Mouse (Mus musculus) hindbrain, embryonic 10.5 days (tissue): Measurements from ENCODE around the gene Fcrlb. TPM values are rescaled to one million over a fixed set of nuclear protein-coding genes. Genes with fewer than 3 reads are reported as not detected.

Source experiments
- DNase-seq: peaks from one replicate; pipeline ENCODE4 v3.0.0-alpha.2; 2017; ENCODE audit warnings: low spot score
- H3K27ac ChIP-seq: fragments of 300-500 bp; sonication (generic); 2 replicates; pipeline ENCODE4 v1.5.1; 2016; ENCODE audit warnings: mild to moderate bottlenecking, moderate library complexity
- H3K27me3 ChIP-seq: fragments of 300-500 bp; sonication (generic); 2 replicates; pipeline ENCODE4 v1.6.1; 2016; ENCODE audit warnings: mild to moderate bottlenecking; ENCODE audit not compliant: poor library complexity, insufficient read depth, severe bottlenecking
- H3K36me3 ChIP-seq: fragments of 300-500 bp; sonication (generic); 2 replicates; pipeline ENCODE4 v1.6.1; 2016; ENCODE audit warnings: mild to moderate bottlenecking, moderate library complexity
- H3K4me1 ChIP-seq: fragments of 300-500 bp; sonication (generic); replicated peaks from 2 replicates; pipeline ENCODE4 v1.6.1; 2016; ENCODE audit warnings: mild to moderate bottlenecking
- H3K4me3 ChIP-seq: fragments of 300-500 bp; sonication (generic); 2 replicates; pipeline ENCODE4 v1.5.1; 2016; ENCODE audit warnings: mild to moderate bottlenecking, moderate library complexity
- H3K9me3 ChIP-seq: fragments of 300-500 bp; sonication (generic); 2 replicates; pipeline ENCODE4 v1.6.1; 2016; ENCODE audit warnings: mild to moderate bottlenecking, moderate library complexity
- WGBS: fragments of 180-500 bp; shearing (Covaris S2); methylation state at CpG from one replicate; pipeline ENCODE4 v1.1.7; 2016; 5-methylcytosine and 5-hydroxymethylcytosine counted together
- polyA plus RNA-seq: library from polyadenylated mRNA; unstranded; fragments of >200 nt; fragmentation: Nextera tagmentation; extraction: Ambion mirVana; gene quantifications from 2 replicates; pipeline ENCODE4 v1.2.1, GENCODE M21; 2016

The Fcrlb gene
- polyA plus RNA-seq, 1 experiment from 2014 or later: not detected

DNA sequence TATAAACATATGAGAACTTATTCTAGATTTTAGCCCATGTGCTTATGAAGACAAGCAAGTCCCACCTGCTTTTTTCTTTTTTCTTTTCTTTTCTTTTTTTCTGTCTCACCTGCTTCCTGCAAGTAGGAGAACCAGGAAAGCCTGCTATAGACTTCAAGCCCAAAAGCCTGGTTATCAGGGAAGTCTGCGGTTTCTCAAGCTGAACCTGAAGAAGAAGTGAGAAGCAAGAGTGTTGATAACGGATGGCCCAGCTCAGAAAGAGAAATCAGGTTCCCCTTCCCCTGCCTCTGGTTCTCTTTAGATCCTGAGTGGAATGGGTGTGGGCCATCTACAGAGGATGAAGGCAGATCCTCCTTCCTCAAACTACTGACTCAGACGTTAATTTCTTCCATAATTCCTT lies 19.3 kb upstream of the Fcrlb start:
- Histone ChIP-seq H3K27ac (no peak overlapping the region), H3K4me1 (no peaks in the 10 kb centered on the region), H3K36me3 (no peaks in the 10 kb centered on the region), H3K27me3 (no peaks in the 10 kb centered on the region), H3K4me3 (no peak overlapping the region), H3K9me3 (no peaks in the 10 kb centered on the region)
- DNase-seq: no peak
- 89% methylated on average over 3 of the region's 3 CpGs for WGBS

GRCm38 (mm10) chr1:170929245-170929644 lies 16.5 kb upstream of the Fcrlb start:
- H3K4me1 ChIP-seq: no peaks in the 10 kb centered on the region
- no peak for DNase-seq
- H3K36me3 ChIP-seq: no peaks in the 10 kb centered on the region
- H3K27ac ChIP-seq: no peak overlapping the region
- H3K4me3 ChIP-seq: no peak overlapping the region
- H3K9me3 ChIP-seq: no peaks in the 10 kb centered on the region
- H3K27me3 ChIP-seq: no peaks in the 10 kb centered on the region
- 89% methylated on average over 4 of the region's 4 CpGs for WGBS

DNA sequence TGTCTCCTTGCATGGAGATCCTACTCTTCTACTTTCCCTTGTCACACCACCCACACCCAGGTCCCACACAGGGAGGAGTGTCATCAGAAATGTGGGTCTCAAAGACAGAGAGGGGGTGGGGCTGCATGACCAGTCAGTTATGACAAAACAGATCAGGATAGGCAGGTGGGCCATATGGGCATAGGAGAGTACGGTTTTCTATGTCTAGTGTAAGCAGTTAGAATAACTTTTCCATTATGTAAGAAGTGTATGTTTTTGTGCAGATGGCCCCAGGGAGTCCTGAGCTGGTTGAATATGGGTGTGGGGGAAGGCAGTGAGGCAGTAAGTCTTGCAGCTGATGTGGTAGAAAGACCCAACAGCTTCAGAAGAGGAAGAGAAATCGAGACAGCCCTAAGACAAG lies 15.7 kb upstream of the Fcrlb start:
- DNase-seq: no peak
- WGBS: 79% methylated on average over 2 of the region's 2 CpGs
- Histone ChIP-seq H3K9me3 (no peaks in the 10 kb centered on the region), H3K4me3 (no peak overlapping the region), H3K36me3 (no peaks in the 10 kb centered on the region), H3K27ac (no peak overlapping the region), H3K27me3 (no peaks in the 10 kb centered on the region), H3K4me1 (no peaks in the 10 kb centered on the region)

DNA sequence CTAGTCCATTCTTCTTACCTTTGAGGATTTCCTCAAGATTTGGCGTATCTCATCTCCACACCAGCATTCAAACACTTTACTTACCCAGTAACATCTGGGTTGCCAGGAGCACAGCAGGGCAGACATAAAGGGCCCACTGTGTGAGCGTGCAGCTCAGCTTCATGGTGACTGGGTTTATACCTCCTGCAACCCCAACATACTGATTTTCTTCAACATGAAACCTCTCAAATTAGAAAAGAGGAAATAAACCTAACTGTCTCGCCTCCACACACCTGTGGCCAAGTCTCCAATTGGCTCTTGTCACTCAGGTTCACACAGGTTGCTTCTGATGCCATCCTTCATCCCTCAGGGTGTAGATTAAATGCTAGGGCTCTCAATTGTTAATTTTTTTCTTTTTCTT lies 14.6 kb upstream of the Fcrlb start, which contains the start of gene Fcrla:
Fcrla (minus strand) TSS at position 206 of the 400 bp plus-strand sequence.
- WGBS: 84% methylated on average over 3 of the region's 3 CpGs
- Histone ChIP-seq H3K27ac (no peak within 1 kb of the TSS), H3K36me3 (no peaks in the 10 kb centered on the region), H3K9me3 (no peaks in the 10 kb centered on the region), H3K4me1 (no peaks in the 10 kb centered on the region), H3K4me3 (no peak within 1 kb of the TSS), H3K27me3 (no peaks in the 10 kb centered on the region)
- no peak for DNase-seq

DNA sequence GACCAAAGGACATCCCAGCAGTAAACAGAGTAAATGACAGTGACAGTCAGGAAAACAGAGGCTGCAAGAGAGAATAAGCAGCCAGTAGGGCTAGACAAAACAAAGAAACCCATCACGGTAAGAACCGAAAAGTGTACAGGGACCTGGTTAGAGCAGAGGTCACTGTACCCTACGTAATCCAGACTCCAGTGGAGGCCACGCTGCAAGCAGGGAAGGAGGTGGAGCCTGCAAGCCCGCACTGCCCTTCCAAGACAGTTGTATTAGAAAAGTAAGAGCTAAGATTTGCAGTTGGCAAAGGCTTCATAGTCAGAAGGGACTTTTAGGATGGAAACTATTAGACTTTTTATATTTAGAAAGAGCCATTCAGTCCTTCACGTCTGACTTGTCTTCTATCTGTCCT lies 14.2 kb upstream of the Fcrlb start:
- Histone ChIP-seq H3K27me3 (no peaks in the 10 kb centered on the region), H3K27ac (no peak overlapping the region), H3K4me3 (no peak overlapping the region), H3K36me3 (no peaks in the 10 kb centered on the region), H3K4me1 (no peaks in the 10 kb centered on the region), H3K9me3 (no peaks in the 10 kb centered on the region)
- DNase-seq: no peak
- WGBS: 68% methylated on average over 6 of the region's 6 CpGs

- H3K9me3 ChIP-seq: no peaks in the 10 kb centered on the region
- no peak overlapping the region for H3K4me3 ChIP-seq
- H3K27ac ChIP-seq: no peak overlapping the region
- DNase-seq: no peak
- WGBS: 87% methylated on average over 6 of the region's 6 CpGs
- H3K27me3 ChIP-seq: no peaks in the 10 kb centered on the region
- H3K36me3 ChIP-seq: no peaks in the 10 kb centered on the region
- no peaks in the 10 kb centered on the region for H3K4me1 ChIP-seq
These were observed 11.7 kb upstream of the Fcrlb start for GRCm38 (mm10) chr1:170924485-170924884.

- no peak overlapping the region for H3K4me3 ChIP-seq
- H3K27ac ChIP-seq: no peak overlapping the region
- H3K27me3 ChIP-seq: no peaks in the 10 kb centered on the region
- no peaks in the 10 kb centered on the region for H3K4me1 ChIP-seq
- 93% methylated on average over 8 of the region's 8 CpGs for WGBS
- DNase-seq: no peak
- H3K36me3 ChIP-seq: no peaks in the 10 kb centered on the region
- H3K9me3 ChIP-seq: no peaks in the 10 kb centered on the region
These were observed 6.6 kb upstream of the Fcrlb start for GRCm38 (mm10) chr1:170919308-170919707.

DNA sequence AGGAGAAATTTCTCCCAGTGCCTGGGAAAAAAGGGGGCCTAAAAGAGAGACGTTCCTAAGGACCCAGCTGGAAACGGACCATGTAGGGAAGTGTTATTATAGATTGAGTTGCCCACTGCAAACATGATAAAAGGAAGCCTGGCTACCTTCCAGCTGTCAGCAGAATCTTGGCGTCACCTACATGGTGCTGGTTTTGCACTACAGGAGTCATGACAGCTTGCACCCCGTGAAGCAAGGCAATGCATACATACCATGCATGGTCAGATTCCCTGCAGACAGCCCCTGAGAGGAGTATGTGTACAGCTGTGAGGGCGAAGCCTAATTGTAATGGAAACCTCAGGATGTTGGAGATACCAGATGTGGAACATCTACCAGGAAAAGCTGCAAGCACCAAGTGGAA lies 2.9 kb upstream of the Fcrlb start:
- WGBS: 85% methylated on average over 5 of the region's 5 CpGs
- DNase-seq: no peak
- Histone ChIP-seq H3K36me3 (no peaks in the 10 kb centered on the region), H3K4me3 (no peak overlapping the region), H3K27me3 (peaks cover under 1% of the 10 kb centered on the region; the same call in 1 of the 2 replicates), H3K4me1 (no peaks in the 10 kb centered on the region), H3K27ac (no peak overlapping the region), H3K9me3 (no peaks in the 10 kb centered on the region)

- peaks cover 17% of the 10 kb centered on the region for H3K4me1 ChIP-seq
- no peaks in the 10 kb centered on the region for H3K9me3 ChIP-seq
- H3K27me3 ChIP-seq: peaks cover 36% of the 10 kb centered on the region
- 84% methylated on average over 11 of the region's 11 CpGs for WGBS
- no peak for DNase-seq
- H3K27ac ChIP-seq: no peak overlapping the region
- no peak overlapping the region for H3K4me3 ChIP-seq
- H3K36me3 ChIP-seq: no peaks in the 10 kb centered on the region
These were observed 657 bp downstream of the Fcrlb start for GRCm38 (mm10) chr1:170911907-170912660.

DNA sequence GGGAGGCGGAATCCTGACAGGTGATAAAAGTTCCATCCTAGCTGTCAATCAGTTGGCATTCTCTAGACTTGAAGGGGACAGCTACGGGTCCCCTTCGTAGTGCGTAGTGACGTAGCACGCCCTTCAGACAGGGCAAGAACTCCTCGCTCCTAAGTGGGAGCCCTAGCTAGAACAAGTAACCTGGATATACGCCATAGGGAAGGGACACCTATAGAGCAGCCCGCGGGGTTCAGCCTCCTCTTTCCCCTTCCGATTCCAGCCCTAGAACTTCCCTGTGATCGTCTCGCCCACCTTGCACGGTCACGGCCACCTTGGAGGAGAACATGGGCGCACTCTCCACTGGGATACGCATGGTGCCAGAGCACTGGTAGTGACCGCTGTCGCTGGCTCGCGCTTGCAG lies 4.4 kb downstream of the Fcrlb start:
- DNase-seq: peak; percentile 40
- H3K27ac ChIP-seq: no peak overlapping the region
- 4% methylated on average over 21 of the region's 21 CpGs for WGBS
- no peaks in the 10 kb centered on the region for H3K9me3 ChIP-seq
- peaks cover 17% of the 10 kb centered on the region for H3K4me1 ChIP-seq
- H3K36me3 ChIP-seq: no peaks in the 10 kb centered on the region
- H3K4me3 ChIP-seq: peak overlapping the region; percentile 69
- peaks cover 73% of the 10 kb centered on the region for H3K27me3 ChIP-seq

DNA sequence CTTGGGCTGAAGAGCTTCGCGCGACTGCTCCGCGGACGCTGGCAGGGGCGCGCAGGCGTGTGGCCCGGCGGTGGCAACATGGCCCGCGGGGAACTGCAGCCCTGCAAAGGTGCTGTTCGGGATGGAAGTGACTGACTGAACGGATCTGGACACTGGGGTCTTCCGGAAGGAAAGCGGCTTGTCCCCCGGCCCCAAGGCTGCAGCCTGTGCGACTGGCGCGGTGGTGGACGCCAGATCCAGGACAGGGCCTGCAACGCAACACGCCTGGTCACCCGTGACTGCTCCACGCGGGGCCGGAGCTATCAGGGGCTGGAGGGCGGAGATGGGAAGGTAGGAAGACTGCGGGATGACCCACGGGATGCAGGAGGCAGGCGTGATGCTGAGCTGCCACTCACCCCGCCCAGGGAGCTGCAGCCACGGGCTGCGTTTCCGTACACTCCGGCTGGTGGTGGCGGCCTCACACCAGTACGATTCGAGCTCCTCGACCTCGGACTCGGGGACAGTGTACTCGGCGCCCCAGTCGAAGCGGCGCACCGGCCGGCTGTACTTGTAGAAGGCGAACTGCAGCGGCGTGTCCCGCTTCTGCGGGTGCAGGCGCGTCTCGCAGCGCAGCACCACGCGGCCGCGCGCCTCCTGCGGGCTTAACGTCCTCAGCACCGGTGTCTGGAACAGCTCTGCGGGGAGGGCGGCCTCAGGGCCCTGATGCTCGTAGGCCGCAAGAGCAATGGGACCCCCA lies 5.1 kb downstream of the Fcrlb start:
- Histone ChIP-seq H3K27ac (peak overlapping the region; percentile 69; the same call in 1 of the 2 replicates), H3K27me3 (peaks cover 80% of the 10 kb centered on the region), H3K4me1 (peaks cover 17% of the 10 kb centered on the region), H3K4me3 (peak overlapping the region; percentile 69), H3K9me3 (no peaks in the 10 kb centered on the region), H3K36me3 (no peaks in the 10 kb centered on the region)
- under 1% methylated on average over 71 of the region's 71 CpGs for WGBS
- DNase-seq: peak; percentile 57

DNA sequence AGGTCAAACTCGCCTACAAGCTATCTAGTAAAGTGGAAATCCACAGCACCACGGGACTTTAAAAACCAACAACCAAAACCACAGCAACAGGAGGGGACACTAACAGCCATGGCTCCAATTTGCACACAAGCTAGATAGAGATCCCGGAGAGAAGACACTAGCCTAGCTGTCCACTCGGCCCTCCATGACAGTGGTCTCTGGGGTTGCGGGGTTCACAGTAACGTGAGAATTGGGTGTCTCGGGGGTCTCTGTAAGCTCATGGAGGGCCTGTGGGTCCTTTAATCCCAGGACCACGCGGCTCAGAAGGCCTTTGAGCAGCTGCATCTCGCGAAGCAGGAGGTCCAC lies 5.7 kb downstream of the Fcrlb start:
- Histone ChIP-seq H3K27me3 (peaks cover 86% of the 10 kb centered on the region), H3K36me3 (no peaks in the 10 kb centered on the region), H3K4me3 (peak overlapping the region; percentile 69), H3K9me3 (no peaks in the 10 kb centered on the region), H3K27ac (no peak overlapping the region), H3K4me1 (peaks cover 17% of the 10 kb centered on the region)
- WGBS: 19% methylated on average over 11 of the region's 11 CpGs
- DNase-seq: no peak

DNA sequence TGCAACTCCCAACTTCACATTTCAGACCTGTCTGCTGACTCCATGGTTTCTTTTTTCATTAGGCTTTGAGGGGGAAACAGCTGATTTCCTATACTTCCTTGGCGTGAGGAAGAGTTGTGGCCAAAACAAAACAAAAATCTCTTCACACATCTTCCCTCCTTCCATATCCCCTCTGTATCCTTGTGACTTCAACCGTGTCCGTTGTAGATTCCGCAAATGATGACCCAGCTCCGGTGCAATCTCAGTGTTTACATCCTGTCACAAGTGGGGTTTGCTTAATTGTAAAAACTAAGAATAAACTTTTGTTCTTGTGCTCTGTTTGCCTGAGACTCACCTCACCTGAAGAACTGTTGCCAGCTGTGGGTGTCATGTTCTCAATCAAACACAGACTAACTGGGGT lies 9.3 kb downstream of the Fcrlb start:
- peaks cover 67% of the 10 kb centered on the region for H3K27me3 ChIP-seq
- no peaks in the 10 kb centered on the region for H3K36me3 ChIP-seq
- no peak overlapping the region for H3K4me3 ChIP-seq
- no peak for DNase-seq
- no peaks in the 10 kb centered on the region for H3K9me3 ChIP-seq
- H3K4me1 ChIP-seq: peaks cover 14% of the 10 kb centered on the region
- 80% methylated on average over 5 of the region's 5 CpGs for WGBS
- H3K27ac ChIP-seq: no peak overlapping the region
